Mouse (Mus musculus) heart, postnatal 10 days (tissue): Measurements from ENCODE around the gene Psmd14. TPM values are rescaled to one million over a fixed set of nuclear protein-coding genes. Genes with fewer than 3 reads are reported as not detected.
A peak's percentile ranks its signal among the peaks of the same experiment; 100 is the strongest.

Experiments used
- DNase-seq, 2 experiments: peaks; one replicate each; pipeline ENCODE4 v3.0.0; 2021
- intact Hi-C: fragments of 180-260 bp; cut with DNase I; formaldehyde crosslinking; loops from one replicate; pipeline ENCODE4 v1.15.1; 2025
- total RNA-seq, 2 experiments: library from RNA; stranded (reverse); gene quantifications; 2 replicates each; pipeline ENCODE4 v1.2.3; 2021

The Psmd14 gene
- total RNA-seq, 2 experiments from 2014 or later: 74.8 to 82.0 TPM

- no peak for DNase-seq
- intact Hi-C loops: no loop called here
Observed at GRCm38 (mm10) chr2:61759234-61759855, 47.9 kb downstream of the Psmd14 start.

- intact Hi-C loops: no loop called here
Observed at GRCm38 (mm10) chr2:61760044-61760443, 48.5 kb downstream of the Psmd14 start.

GRCm38 (mm10) chr2:61764470-61765105 lies 53.1 kb downstream of the Psmd14 start:
- intact Hi-C loops: no loop called here

More at GRCm38 (mm10) chr2:61760044-61760443, 48.5 kb downstream of the Psmd14 start:
- no peak for DNase-seq

GRCm38 (mm10) chr2:61765526-61765925 lies 54.0 kb downstream of the Psmd14 start:
- DNase-seq: no peak
- intact Hi-C loops: no loop called here

More at GRCm38 (mm10) chr2:61764470-61765105, 53.1 kb downstream of the Psmd14 start:
- no peak for DNase-seq

- intact Hi-C loops: no loop called here
- no peak for DNase-seq
Observed at GRCm38 (mm10) chr2:61780794-61781193, 69.3 kb downstream of the Psmd14 start.

GRCm38 (mm10) chr2:61794960-61795359 lies 83.5 kb downstream of the Psmd14 start:
- no peak for DNase-seq
- intact Hi-C loops: no loop called here

- intact Hi-C loops: no loop called here
Observed at GRCm38 (mm10) chr2:61798048-61798447, 86.6 kb downstream of the Psmd14 start.

GRCm38 (mm10) chr2:61802656-61803251 lies 91.3 kb downstream of the Psmd14 start, which contains the start of gene Tbr1:
Gene Tbr1 (plus strand): TSS chr2:61802930.
- no peak for DNase-seq
- intact Hi-C loops: no loop called here

More at GRCm38 (mm10) chr2:61798048-61798447, 86.6 kb downstream of the Psmd14 start:
- DNase-seq: no peak

GRCm38 (mm10) chr2:61803443-61804367 lies 92.2 kb downstream of the Psmd14 start:
- DNase-seq: peak in 1 of 2 experiments; percentile 19

GRCm38 (mm10) chr2:61804382-61804840 lies 92.9 kb downstream of the Psmd14 start:
- DNase-seq: peak; percentile 24 to 27
- intact Hi-C loops: no loop called here

More at GRCm38 (mm10) chr2:61803443-61804367, 92.2 kb downstream of the Psmd14 start:
- intact Hi-C loops: no loop called here

GRCm38 (mm10) chr2:61804841-61805540 lies 93.5 kb downstream of the Psmd14 start:
- DNase-seq: peak; percentile 15 to 25
- intact Hi-C loops: no loop called here

GRCm38 (mm10) chr2:61805541-61806345 lies 94.2 kb downstream of the Psmd14 start:
- intact Hi-C loops: no loop called here
- peak; percentile 28 to 39 for DNase-seq

- intact Hi-C loops: no loop called here
- DNase-seq: no peak
Observed at GRCm38 (mm10) chr2:61806346-61806825, 94.9 kb downstream of the Psmd14 start.

GRCm38 (mm10) chr2:61807151-61807550 lies 95.7 kb downstream of the Psmd14 start:
- peak; percentile 41 to 43 for DNase-seq
- intact Hi-C loops: no loop called here

GRCm38 (mm10) chr2:61807781-61808180 lies 96.3 kb downstream of the Psmd14 start:
- no peak for DNase-seq
- intact Hi-C loops: no loop called here

- intact Hi-C loops: no loop called here
- DNase-seq: peak; percentile 17 to 21
Observed at GRCm38 (mm10) chr2:61808776-61809175, 97.3 kb downstream of the Psmd14 start.

GRCm38 (mm10) chr2:61809381-61809780 lies 97.9 kb downstream of the Psmd14 start:
- no peak for DNase-seq
- intact Hi-C loops: no loop called here

GRCm38 (mm10) chr2:61810751-61811150 lies 99.3 kb downstream of the Psmd14 start:
- intact Hi-C loops: loop anchor here (5.0 to 10.0 kb wide), 3 partner anchors 98 to 644 kb away; partner anchors contain the start of gene Psmd14
- DNase-seq: no peak

GRCm38 (mm10) chr2:61811163-61811506 lies 99.6 kb downstream of the Psmd14 start:
- intact Hi-C loops: loop anchor here (5.0 to 10.0 kb wide), 3 partner anchors 99 to 644 kb away; partner anchors contain the start of gene Psmd14
- no peak for DNase-seq
